Mouse (Mus musculus): Measurements from ENCODE around the gene Cyp27a1. TPM values are rescaled to one million over a fixed set of nuclear protein-coding genes. Genes with fewer than 3 reads are reported as not detected.
A peak's percentile ranks its signal among the peaks of the same experiment; 100 is the strongest.

The Cyp27a1 gene
- total RNA-seq, 1 experiment: 1.1 TPM

DNA sequence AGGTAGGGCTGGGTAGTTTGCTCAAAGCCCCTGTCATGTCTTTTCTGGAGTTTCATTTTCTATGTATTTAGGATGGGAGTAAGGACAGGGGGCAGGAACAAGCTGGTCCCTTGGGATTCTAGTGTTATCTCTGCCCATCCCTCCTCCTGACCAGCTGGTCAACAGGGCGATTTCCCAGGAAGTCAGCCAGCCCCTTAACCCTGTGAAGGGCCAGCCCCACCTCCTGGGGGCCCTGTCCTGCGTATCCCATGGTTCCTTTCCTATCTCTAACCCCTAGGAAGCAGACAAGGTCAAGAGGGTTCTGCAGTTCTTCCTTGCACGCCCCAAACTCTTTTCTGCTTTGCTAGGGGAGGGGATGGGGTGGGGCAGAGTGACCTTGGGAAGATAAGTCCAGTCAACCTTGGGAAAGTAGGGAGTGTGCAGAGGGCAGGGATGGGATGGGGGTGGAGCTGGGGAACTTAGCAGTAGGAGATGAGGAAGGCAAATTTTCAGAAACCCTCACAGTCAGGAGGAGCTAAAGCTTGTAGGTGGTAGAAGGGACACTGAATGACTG, 65.6 kb downstream of the Cyp27a1 start:
- Histone ChIP-seq H3K4me1 (ENCODE audit: control insufficient read depth in 2 of 2, insufficient read depth in 2 of 2, low read length in 2 of 2, poor library complexity in 1 of 2) (peaks cover 10 to 34% of the 10 kb centered on the region in 2 experiments; a peak in 3 of 4 replicates), H3K4me3 (ENCODE audit: insufficient read depth in 1 of 2, low read depth in 1 of 2, low read length in 2 of 2, poor library complexity in 1 of 2, severe bottlenecking in 1 of 2) (no peak overlapping the region), H3K27ac (ENCODE audit: insufficient read depth, low read depth, low read length, poor library complexity, severe bottlenecking) (no peak overlapping the region), H3K9ac (ENCODE audit: insufficient read depth, low read depth, low read length, poor library complexity, severe bottlenecking) (no peak overlapping the region), H3K36me3 (ENCODE audit: control insufficient read depth, insufficient read depth, low read length, poor library complexity, severe bottlenecking) (no peaks in the 10 kb centered on the region), H3K9me3 (ENCODE audit: control insufficient read depth, insufficient read depth, low read depth, low read length) (no peaks in the 10 kb centered on the region)
- DNase-seq (ENCODE audit: low read depth, low spot score): no peak
- in situ Hi-C loops (cut with MboI; ENCODE audit: low sequenced_read_pairs in 2 of 2, unreplicated experiment in 2 of 2): loop anchor here (10.0 kb wide), 2 partner anchors 76 to 106 kb away; partner anchors contain the start of genes Cdk5r2 (in 1 of the 2) and Fev (in 1 of the 2)
- TF ChIP-seq MAFK (IDR thresholded peaks at IDR 0.05; ENCODE audit: insufficient read depth, low read depth, low read length) (no peak), ZC3H11A (IDR thresholded peaks at IDR 0.05; ENCODE audit: borderline replicate concordance, low read depth, low read length) (no peak), CHD2 (IDR thresholded peaks at IDR 0.05; ENCODE audit: low read depth, low read length) (no peak), ZNF384 (IDR thresholded peaks at IDR 0.05; ENCODE audit: low read depth, low read length) (no peak), HCFC1 (IDR thresholded peaks at IDR 0.05; ENCODE audit: borderline replicate concordance, insufficient read depth, low read length) (no peak)

- H3K9ac ChIP-seq (ENCODE audit: insufficient read depth, low read depth, low read length, poor library complexity, severe bottlenecking): no peak overlapping the region; the same call in 1 of the 2 replicates
- H3K4me1 ChIP-seq (ENCODE audit: control insufficient read depth in 2 of 2, insufficient read depth in 2 of 2, low read length in 2 of 2, poor library complexity in 1 of 2): peaks cover 10 to 23% of the 10 kb centered on the region in 2 experiments; a peak in 3 of 4 replicates
- TF ChIP-seq CHD2 (IDR thresholded peaks at IDR 0.05; ENCODE audit: low read depth, low read length) (no peak), ZC3H11A (IDR thresholded peaks at IDR 0.05; ENCODE audit: borderline replicate concordance, low read depth, low read length) (no peak), HCFC1 (IDR thresholded peaks at IDR 0.05; ENCODE audit: borderline replicate concordance, insufficient read depth, low read length) (no peak), MAFK (IDR thresholded peaks at IDR 0.05; ENCODE audit: insufficient read depth, low read depth, low read length) (no peak), ZNF384 (IDR thresholded peaks at IDR 0.05; ENCODE audit: low read depth, low read length) (no peak)
- H3K36me3 ChIP-seq (ENCODE audit: control insufficient read depth, insufficient read depth, low read length, poor library complexity, severe bottlenecking): no peaks in the 10 kb centered on the region
- in situ Hi-C loops (cut with MboI; ENCODE audit: low sequenced_read_pairs in 2 of 2, unreplicated experiment in 2 of 2): no loop called here
- H3K27ac ChIP-seq (ENCODE audit: insufficient read depth, low read depth, low read length, poor library complexity, severe bottlenecking): no peak overlapping the region
- peak overlapping the region; percentile 23 to 35; a peak in 2 of 4 replicates for H3K4me3 ChIP-seq (ENCODE audit: insufficient read depth in 1 of 2, low read depth in 1 of 2, low read length in 2 of 2, poor library complexity in 1 of 2, severe bottlenecking in 1 of 2)
- no peak for DNase-seq (ENCODE audit: low read depth, low spot score)
- no peaks in the 10 kb centered on the region for H3K9me3 ChIP-seq (ENCODE audit: control insufficient read depth, insufficient read depth, low read depth, low read length)
Measured at GRCm38 (mm10) chr1:74782045-74782444, 68.7 kb downstream of the Cyp27a1 start.

DNA sequence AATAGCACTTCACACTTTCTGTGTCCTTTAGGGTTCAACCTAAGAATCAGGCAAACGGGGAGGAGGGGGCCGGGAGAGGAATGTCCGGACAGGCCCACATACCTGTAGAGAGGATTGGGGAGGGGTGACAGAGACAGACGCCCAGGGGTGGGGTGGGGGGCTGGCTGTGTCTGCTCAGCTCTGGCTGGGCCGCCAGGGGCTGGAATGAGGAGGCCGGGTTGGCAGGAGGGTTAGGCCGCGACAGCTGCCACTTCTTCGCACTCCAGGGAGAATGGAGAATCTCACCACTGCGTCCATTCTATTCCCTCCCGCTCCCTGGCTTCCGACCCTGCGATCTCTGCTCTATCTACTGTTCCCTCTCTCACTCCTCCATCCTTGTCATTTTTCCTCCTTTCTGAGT, 70.2 kb downstream of the Cyp27a1 start:
- H3K4me3 ChIP-seq (ENCODE audit: insufficient read depth in 1 of 2, low read depth in 1 of 2, low read length in 2 of 2, poor library complexity in 1 of 2, severe bottlenecking in 1 of 2): peak overlapping the region; percentile 72 to 73
- peaks cover 9 to 20% of the 10 kb centered on the region in 2 experiments; a peak in 3 of 4 replicates for H3K4me1 ChIP-seq (ENCODE audit: control insufficient read depth in 2 of 2, insufficient read depth in 2 of 2, low read length in 2 of 2, poor library complexity in 1 of 2)
- TF ChIP-seq MAFK (IDR thresholded peaks at IDR 0.05; ENCODE audit: insufficient read depth, low read depth, low read length): no peak
- TF ChIP-seq HCFC1 (IDR thresholded peaks at IDR 0.05; ENCODE audit: borderline replicate concordance, insufficient read depth, low read length): no peak
- no peak for TF ChIP-seq ZC3H11A (IDR thresholded peaks at IDR 0.05; ENCODE audit: borderline replicate concordance, low read depth, low read length)
- no peak for TF ChIP-seq CHD2 (IDR thresholded peaks at IDR 0.05; ENCODE audit: low read depth, low read length)
- no peak for TF ChIP-seq ZNF384 (IDR thresholded peaks at IDR 0.05; ENCODE audit: low read depth, low read length)
- in situ Hi-C loops (cut with MboI; ENCODE audit: low sequenced_read_pairs in 2 of 2, unreplicated experiment in 2 of 2): no loop called here
- H3K36me3 ChIP-seq (ENCODE audit: control insufficient read depth, insufficient read depth, low read length, poor library complexity, severe bottlenecking): no peaks in the 10 kb centered on the region
- no peak overlapping the region for H3K27ac ChIP-seq (ENCODE audit: insufficient read depth, low read depth, low read length, poor library complexity, severe bottlenecking)
- DNase-seq (ENCODE audit: low read depth, low spot score): no peak
- no peaks in the 10 kb centered on the region for H3K9me3 ChIP-seq (ENCODE audit: control insufficient read depth, insufficient read depth, low read depth, low read length)
- H3K9ac ChIP-seq (ENCODE audit: insufficient read depth, low read depth, low read length, poor library complexity, severe bottlenecking): no peak overlapping the region

- H3K4me1 ChIP-seq (ENCODE audit: control insufficient read depth in 2 of 2, insufficient read depth in 2 of 2, low read length in 2 of 2, poor library complexity in 1 of 2): peaks cover 8 to 15% of the 10 kb centered on the region in 2 experiments; a peak in 2 of 4 replicates
- H3K9me3 ChIP-seq (ENCODE audit: control insufficient read depth, insufficient read depth, low read depth, low read length): no peaks in the 10 kb centered on the region
- peak overlapping the region; percentile 41 for H3K9ac ChIP-seq (ENCODE audit: insufficient read depth, low read depth, low read length, poor library complexity, severe bottlenecking)
- TF ChIP-seq ZNF384 (IDR thresholded peaks at IDR 0.05; ENCODE audit: low read depth, low read length): no peak
- no peak for TF ChIP-seq HCFC1 (IDR thresholded peaks at IDR 0.05; ENCODE audit: borderline replicate concordance, insufficient read depth, low read length)
- TF ChIP-seq MAFK (IDR thresholded peaks at IDR 0.05; ENCODE audit: insufficient read depth, low read depth, low read length): no peak
- TF ChIP-seq ZC3H11A (IDR thresholded peaks at IDR 0.05; ENCODE audit: borderline replicate concordance, low read depth, low read length): no peak
- no peak for TF ChIP-seq CHD2 (IDR thresholded peaks at IDR 0.05; ENCODE audit: low read depth, low read length)
- H3K27ac ChIP-seq (ENCODE audit: insufficient read depth, low read depth, low read length, poor library complexity, severe bottlenecking): no peak overlapping the region
- H3K36me3 ChIP-seq (ENCODE audit: control insufficient read depth, insufficient read depth, low read length, poor library complexity, severe bottlenecking): no peaks in the 10 kb centered on the region
- peak overlapping the region; percentile 72 to 73 for H3K4me3 ChIP-seq (ENCODE audit: insufficient read depth in 1 of 2, low read depth in 1 of 2, low read length in 2 of 2, poor library complexity in 1 of 2, severe bottlenecking in 1 of 2)
- DNase-seq (ENCODE audit: low read depth, low spot score): peak; percentile 90
- in situ Hi-C loops (cut with MboI; ENCODE audit: low sequenced_read_pairs in 2 of 2, unreplicated experiment in 2 of 2): no loop called here
Measured at GRCm38 (mm10) chr1:74784041-74784759, 70.8 kb downstream of the Cyp27a1 start.

Other genes starting within 250 kb of the Cyp27a1 start
- gene Cnot9, start 207.5 kb upstream of the Cyp27a1 start, total RNA-seq (2012; rRNA removed): 41.1 and 57.1 TPM in 2 replicates
- 1.2 and 1.5 TPM in 2 replicates for gene Plcd4, start 170.7 kb upstream of the Cyp27a1 start, total RNA-seq (2012; rRNA removed)
- 36.7 and 44.8 TPM in 2 replicates for gene Usp37, start 169.3 kb upstream of the Cyp27a1 start, total RNA-seq (2012; rRNA removed)
- gene Zfp142, start 125.3 kb upstream of the Cyp27a1 start, total RNA-seq (2012; rRNA removed): 15.9 and 16.5 TPM in 2 replicates
- 14.6 and 15.3 TPM in 2 replicates for gene Bcs1l, start 125.3 kb upstream of the Cyp27a1 start, total RNA-seq (2012; rRNA removed)
- gene Rnf25, start 112.2 kb upstream of the Cyp27a1 start, total RNA-seq (2012; rRNA removed): 20.5 and 29.7 TPM in 2 replicates
- gene Stk36, start 112.1 kb upstream of the Cyp27a1 start, total RNA-seq (2012; rRNA removed): 1.6 and 1.7 TPM in 2 replicates
- 45.2 and 64.2 TPM in 2 replicates for gene Ttll4, start 51.8 kb upstream of the Cyp27a1 start, total RNA-seq (2012; rRNA removed)
- gene Prkag3, start 35.6 kb downstream of the Cyp27a1 start, total RNA-seq (2012; rRNA removed): 0.04 and 0.16 TPM in 2 replicates
- gene Wnt6, start 58.3 kb downstream of the Cyp27a1 start, total RNA-seq (2012; rRNA removed): 2.6 and 2.8 TPM in 2 replicates
- 0.42 and 1.5 TPM in 2 replicates for gene Wnt10a, start 77.9 kb downstream of the Cyp27a1 start, total RNA-seq (2012; rRNA removed)
- 0.26 and 0.54 TPM in 2 replicates for gene Cdk5r2, start 141.4 kb downstream of the Cyp27a1 start, total RNA-seq (2012; rRNA removed)
- gene Fev, start 171.8 kb downstream of the Cyp27a1 start, total RNA-seq (2012; rRNA removed): not detected in 2 replicates
- gene Cryba2, start 179.6 kb downstream of the Cyp27a1 start, total RNA-seq (2012; rRNA removed): not detected in 2 replicates
- gene Cfap65, start 222.0 kb downstream of the Cyp27a1 start, total RNA-seq (2012; rRNA removed): 0.05 TPM in 1 of 2 replicates, not detected in the other
- gene Ihh, start 238.1 kb downstream of the Cyp27a1 start, total RNA-seq (2012; rRNA removed): 0.37 and 0.67 TPM in 2 replicates

All from ES-E14 (cell line).